Mouse (Mus musculus) small intestine, adult 10 weeks (tissue): ENCODE data around the gene Rnf43. TPM values are rescaled to one million over a fixed set of nuclear protein-coding genes. Genes with fewer than 3 reads are reported as not detected.

ENCODE experiments used
- polyA plus RNA-seq: library from polyadenylated mRNA; stranded (reverse); fragments of 350-450 nt; fragmentation: Illumina TruSeq; extraction: RNeasy Lipid Tissue Mini Kit (QIAGEN cat#74804); gene quantifications from one replicate; pipeline ENCODE4 v1.2.3, GENCODE M21; 2014; ENCODE audit warnings: low replicate concordance

Rnf43 gene
- polyA plus RNA-seq = 12.7 TPM

GRCm38 (mm10) chr11:87662407-87662806 is at the start of gene Rnf43:
Rnf43 (plus strand) TSS chr11:87662722.

GRCm38 (mm10) chr11:87616790-87617474 is 45.6 kb upstream of the Rnf43 start, which contains the start of gene Hsf5:
Hsf5 (plus strand) TSS chr11:87617164.

DNA sequence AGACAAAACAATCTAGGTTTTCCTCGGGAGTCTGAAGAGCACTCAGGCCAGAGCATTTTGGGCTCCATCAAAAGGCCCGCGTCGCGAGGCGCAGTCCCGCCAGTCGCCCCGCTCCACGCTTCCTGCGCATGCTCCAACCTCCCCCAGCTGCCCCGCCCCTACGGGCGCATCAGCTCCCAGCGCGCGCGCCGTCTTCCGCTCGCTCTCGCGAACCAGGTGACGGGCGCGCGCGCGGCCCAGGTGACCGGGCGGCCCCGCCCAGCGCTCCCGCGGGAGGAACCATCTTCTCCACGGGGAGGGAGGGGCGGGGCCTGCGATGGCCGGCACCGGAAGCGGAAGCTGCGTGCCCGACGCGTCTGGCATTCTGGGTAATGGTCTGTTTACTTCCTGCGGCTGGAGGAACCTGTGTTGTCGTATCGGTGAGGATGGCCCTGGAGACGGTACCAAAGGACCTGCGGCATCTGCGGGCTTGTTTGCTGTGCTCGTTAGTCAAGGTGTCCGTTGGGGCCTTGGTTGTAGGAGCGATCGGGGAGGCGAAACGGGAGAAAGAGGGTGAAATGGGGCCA is 74.7 kb downstream of the Rnf43 start, which contains the start of gene Supt4a:
Gene Supt4a, plus strand, starts transcription at position 378 of the 566 bp plus-strand sequence.

DNA sequence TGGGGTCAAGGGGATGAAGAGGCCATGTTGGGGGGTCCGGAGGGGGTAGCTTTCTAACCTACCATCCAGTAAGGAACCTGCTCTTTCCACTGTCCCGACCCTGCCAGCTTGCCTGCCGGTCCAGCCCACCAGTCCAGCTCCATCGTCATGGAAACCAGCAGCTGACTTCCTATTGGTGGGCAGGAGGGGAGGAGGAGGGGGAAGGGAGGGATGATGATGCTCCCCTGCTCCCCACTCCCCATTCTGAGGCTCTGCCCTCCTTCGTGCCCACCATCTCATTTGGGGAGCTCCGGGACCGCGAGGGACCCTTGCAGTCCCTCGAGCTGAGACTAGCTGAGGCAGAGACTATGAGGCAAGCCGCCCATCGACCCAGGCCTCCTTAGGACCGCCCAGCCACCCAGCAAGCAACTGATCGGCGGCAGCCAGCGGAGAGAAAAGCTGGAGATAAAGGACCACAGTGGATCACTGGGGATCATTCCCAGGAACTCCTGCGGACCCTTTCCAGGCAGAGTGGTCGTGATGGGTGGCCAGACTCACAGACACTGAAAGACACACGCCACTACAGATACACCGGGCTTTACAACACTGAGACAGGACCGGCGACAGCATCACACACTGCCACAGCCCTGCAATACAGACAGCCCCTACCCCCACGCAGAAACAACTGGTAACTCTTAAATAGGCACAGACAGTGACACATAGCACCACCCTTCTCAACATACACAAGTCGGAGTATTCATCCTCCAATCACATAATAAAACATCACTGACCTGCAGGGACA is 98.0 kb downstream of the Rnf43 start, which contains the start of gene Tspoap1:
Gene Tspoap1, plus strand, starts transcription at position 241 of the 781 bp plus-strand sequence.

Other genes with a start within 250 kb of the Rnf43 start
- not detected for gene Gm11492, start 96.1 kb upstream of the Rnf43 start, polyA plus RNA-seq
- 5.0 TPM for gene Sept4, start 93.8 kb upstream of the Rnf43 start, polyA plus RNA-seq
- 74.5 TPM for gene Mtmr4, start 70.6 kb upstream of the Rnf43 start, polyA plus RNA-seq
- 1.8 TPM for gene Hsf5, start 45.6 kb upstream of the Rnf43 start, polyA plus RNA-seq
- gene Supt4a, start 74.8 kb downstream of the Rnf43 start, polyA plus RNA-seq = 6.7 TPM
- not detected for gene Tspoap1, start 97.8 kb downstream of the Rnf43 start, polyA plus RNA-seq
- gene Mpo, start 130.9 kb downstream of the Rnf43 start, polyA plus RNA-seq = not detected
- not detected for gene Lpo, start 165.6 kb downstream of the Rnf43 start, polyA plus RNA-seq
- 0.63 TPM for gene Mks1, start 190.5 kb downstream of the Rnf43 start, polyA plus RNA-seq
- not detected for gene Epx, start 212.8 kb downstream of the Rnf43 start, polyA plus RNA-seq
- gene Olfr462, start 229.5 kb downstream of the Rnf43 start, polyA plus RNA-seq = not detected
- gene Olfr463, start 234.7 kb downstream of the Rnf43 start, polyA plus RNA-seq = not detected